Mouse (Mus musculus) midbrain, embryonic 16.5 days (tissue): ENCODE measurements at regions not wholly inside any gene's neighbourhood (a gene's known extent, or its start where the extent isn't known, plus 50 kb on each side); places are given as distances from the start of the nearest gene placed in this dataset.
A peak's percentile ranks its signal among the peaks of the same experiment; 100 is the strongest.

Source experiments
- ATAC-seq: fragments of 200-750 bp; cut with Nextera tagmentation; 2 replicates; pipeline ENCODE4 v1.8.0; 2017; ENCODE audit warnings: moderate TSS enrichment
- H3K27ac ChIP-seq: fragments of 300-500 bp; sonication (generic); 2 replicates; pipeline ENCODE4 v1.5.1; 2014; ENCODE audit warnings: mild to moderate bottlenecking, low read length, mixed read lengths
- H3K27me3 ChIP-seq: fragments of 300-500 bp; sonication (generic); 2 replicates; pipeline ENCODE4 v1.6.1; 2014; ENCODE audit warnings: low read depth, low read length, mixed read lengths; ENCODE audit not compliant: control insufficient read depth, insufficient read depth
- H3K36me3 ChIP-seq: fragments of 300-500 bp; sonication (generic); 2 replicates; pipeline ENCODE4 v1.6.1; 2014; ENCODE audit warnings: mild to moderate bottlenecking, low read length, moderate library complexity, mixed read lengths; ENCODE audit not compliant: control insufficient read depth, insufficient read depth
- H3K4me1 ChIP-seq: fragments of 300-500 bp; sonication (generic); 2 replicates; pipeline ENCODE4 v1.6.1; 2014; ENCODE audit warnings: mild to moderate bottlenecking, low read length, mixed read lengths; ENCODE audit not compliant: control insufficient read depth, insufficient read depth
- H3K4me2 ChIP-seq: fragments of 300-500 bp; sonication (generic); 2 replicates; pipeline ENCODE4 v1.6.1; 2014; ENCODE audit warnings: mild to moderate bottlenecking, low read length, mixed read lengths
- H3K4me3 ChIP-seq: fragments of 300-500 bp; sonication (generic); 2 replicates; pipeline ENCODE4 v1.5.1; 2014; ENCODE audit warnings: low read depth, mild to moderate bottlenecking, low read length, moderate library complexity, mixed read lengths
- H3K9ac ChIP-seq: fragments of 300-500 bp; sonication (generic); 2 replicates; pipeline ENCODE4 v1.6.1; 2014; ENCODE audit warnings: low read depth, low read length, mixed read lengths
- H3K9me3 ChIP-seq: fragments of 300-500 bp; sonication (generic); replicated peaks from 2 replicates; pipeline ENCODE4 v1.6.1; 2014; ENCODE audit warnings: mild to moderate bottlenecking, low read length, mixed read lengths; ENCODE audit not compliant: control insufficient read depth, poor library complexity, severe bottlenecking
- WGBS: fragments of 180-500 bp; shearing (Covaris S2); extraction: QIAGEN DNeasy Blood & Tissue Kit; methylation state at CpG from one replicate; pipeline ENCODE4 v1.1.7; 2014; 5-methylcytosine and 5-hydroxymethylcytosine counted together

DNA sequence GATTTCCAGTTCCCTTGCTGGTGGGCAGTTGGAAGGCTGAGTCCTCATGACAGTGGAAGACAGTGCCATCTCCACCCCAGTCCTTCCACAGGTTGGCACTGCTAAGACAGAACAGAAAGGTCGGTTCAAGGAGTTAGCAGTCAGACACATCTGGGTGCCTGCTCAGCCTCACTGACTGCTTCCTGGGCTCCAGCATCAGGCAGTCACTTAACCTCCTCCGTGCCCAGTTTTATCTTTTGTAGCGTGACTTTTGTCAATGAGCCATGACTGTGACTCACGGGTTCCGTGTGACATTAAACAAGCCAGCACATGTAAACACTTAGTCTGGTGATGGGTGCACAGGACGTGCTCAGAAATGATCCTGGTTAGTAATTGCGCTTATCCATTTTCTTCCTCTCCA is 363.1 kb upstream of the Gm10131 start:
- H3K36me3 ChIP-seq: no peaks in the 10 kb centered on the region
- H3K9me3 ChIP-seq: no peaks in the 10 kb centered on the region
- H3K4me1 ChIP-seq: peaks cover 21% of the 10 kb centered on the region
- H3K27ac ChIP-seq: no peak overlapping the region
- H3K27me3 ChIP-seq: no peaks in the 10 kb centered on the region
- no peak for ATAC-seq
- 89% methylated on average over 7 of the region's 7 CpGs for WGBS
- H3K4me3 ChIP-seq: no peak overlapping the region
- no peak overlapping the region for H3K9ac ChIP-seq
- H3K4me2 ChIP-seq: no peak overlapping the region

DNA sequence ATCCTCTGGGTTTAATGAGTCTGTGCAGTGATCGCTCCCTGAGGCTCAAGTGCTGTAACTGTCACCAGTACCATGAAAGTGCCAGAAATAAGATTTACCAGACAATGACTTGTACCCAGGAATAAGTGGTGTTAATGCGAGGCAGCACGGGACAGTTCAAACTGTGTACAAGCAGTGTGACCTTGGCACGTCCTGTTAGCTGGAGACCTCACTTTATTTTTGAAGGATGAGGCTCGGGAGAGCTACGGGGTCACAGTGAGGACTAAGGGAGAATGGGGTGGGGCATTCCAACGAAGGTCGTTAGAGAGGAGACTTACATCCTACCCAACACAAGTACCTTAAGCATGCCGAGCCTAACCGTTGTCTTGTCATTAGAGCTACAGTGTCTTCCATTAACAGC is 362.2 kb upstream of the Gm10131 start:
- no peaks in the 10 kb centered on the region for H3K36me3 ChIP-seq
- no peak overlapping the region for H3K4me2 ChIP-seq
- peaks cover 25% of the 10 kb centered on the region for H3K4me1 ChIP-seq
- WGBS: 66% methylated on average over 10 of the region's 10 CpGs
- ATAC-seq: no peak; the same call in 1 of the 2 replicates
- H3K9me3 ChIP-seq: no peaks in the 10 kb centered on the region
- no peak overlapping the region for H3K9ac ChIP-seq
- H3K4me3 ChIP-seq: no peak overlapping the region
- peak overlapping the region; percentile 32 for H3K27ac ChIP-seq
- H3K27me3 ChIP-seq: no peaks in the 10 kb centered on the region

- peak; percentile 54; the same call in 1 of the 2 replicates for ATAC-seq
- no peak overlapping the region for H3K4me3 ChIP-seq
- H3K36me3 ChIP-seq: no peaks in the 10 kb centered on the region
- 35% methylated on average over 1 of the region's 1 CpGs for WGBS
- no peaks in the 10 kb centered on the region for H3K9me3 ChIP-seq
- H3K4me2 ChIP-seq: peak overlapping the region; percentile 34
- no peaks in the 10 kb centered on the region for H3K27me3 ChIP-seq
- peak overlapping the region; percentile 66 for H3K27ac ChIP-seq
- H3K9ac ChIP-seq: no peak overlapping the region; the same call in 1 of the 2 replicates
- H3K4me1 ChIP-seq: peaks cover 25% of the 10 kb centered on the region
These were observed 361.8 kb upstream of the Gm10131 start for GRCm38 (mm10) chr8:34473301-34473700.

DNA sequence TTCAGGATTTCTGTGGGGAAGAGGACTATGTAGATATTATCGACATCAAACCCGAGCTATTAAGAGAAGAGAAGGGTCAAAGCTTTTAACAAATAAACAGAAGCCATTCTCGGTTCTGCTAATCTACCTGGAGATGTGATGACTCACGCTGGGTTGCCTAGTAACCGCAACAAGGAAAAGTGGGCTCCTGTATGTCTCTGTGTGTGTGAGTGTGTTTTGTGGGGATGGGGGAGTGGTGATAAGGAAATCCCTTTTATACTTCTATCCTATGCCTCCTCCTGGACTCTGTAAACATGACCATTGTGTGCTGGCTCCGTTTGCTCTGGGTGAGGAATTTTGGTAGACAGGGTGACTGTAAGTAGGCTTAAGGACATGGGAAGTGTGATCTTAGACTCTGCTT is 361.3 kb upstream of the Gm10131 start:
- H3K27me3 ChIP-seq: no peaks in the 10 kb centered on the region
- H3K36me3 ChIP-seq: no peaks in the 10 kb centered on the region
- peak overlapping the region; percentile 66 for H3K27ac ChIP-seq
- WGBS: 9% methylated on average over 6 of the region's 6 CpGs
- no peak overlapping the region for H3K4me3 ChIP-seq
- H3K9ac ChIP-seq: peak overlapping the region; percentile 36; the same call in 1 of the 2 replicates
- no peaks in the 10 kb centered on the region for H3K9me3 ChIP-seq
- ATAC-seq: peak; percentile 83
- H3K4me1 ChIP-seq: peaks cover 25% of the 10 kb centered on the region
- peak overlapping the region; percentile 34 for H3K4me2 ChIP-seq

GRCm38 (mm10) chr8:34472434-34472833 is 360.9 kb upstream of the Gm10131 start:
- Histone ChIP-seq H3K27ac (peak overlapping the region; percentile 66), H3K36me3 (no peaks in the 10 kb centered on the region), H3K9ac (peak overlapping the region; percentile 1; the same call in 1 of the 2 replicates), H3K4me1 (peaks cover 25% of the 10 kb centered on the region), H3K4me3 (no peak overlapping the region), H3K9me3 (no peaks in the 10 kb centered on the region), H3K4me2 (peak overlapping the region; percentile 34), H3K27me3 (no peaks in the 10 kb centered on the region)
- WGBS: 12% methylated on average over 8 of the region's 8 CpGs
- ATAC-seq: peak; percentile 43; the same call in 1 of the 2 replicates

DNA sequence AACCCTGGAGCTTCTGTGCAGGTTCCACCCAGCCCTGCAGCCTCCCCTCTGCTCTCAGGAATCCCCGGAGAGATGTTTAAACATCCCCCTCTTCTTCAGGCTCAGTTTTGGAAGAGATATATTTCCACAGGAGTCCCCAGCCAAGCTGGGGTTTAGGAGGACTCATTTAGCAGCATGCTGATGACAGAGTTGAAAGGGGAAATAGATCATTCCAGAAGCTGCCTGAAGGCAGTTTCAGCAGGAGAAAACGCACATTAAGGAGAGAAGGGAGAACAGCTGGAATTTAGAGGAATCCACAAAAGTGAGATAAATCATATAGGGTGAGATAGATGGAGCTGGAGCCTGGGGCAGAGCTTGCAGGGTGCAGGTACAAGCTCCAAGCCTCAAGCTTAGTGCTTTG is 357.6 kb upstream of the Gm10131 start:
- Histone ChIP-seq H3K9me3 (no peaks in the 10 kb centered on the region; the same call in 1 of the 2 replicates), H3K9ac (no peak overlapping the region), H3K4me2 (no peak overlapping the region), H3K4me1 (peaks cover 25% of the 10 kb centered on the region), H3K4me3 (no peak overlapping the region), H3K27me3 (no peaks in the 10 kb centered on the region), H3K36me3 (no peaks in the 10 kb centered on the region), H3K27ac (no peak overlapping the region)
- ATAC-seq: no peak
- WGBS: 62% methylated on average over 2 of the region's 2 CpGs

DNA sequence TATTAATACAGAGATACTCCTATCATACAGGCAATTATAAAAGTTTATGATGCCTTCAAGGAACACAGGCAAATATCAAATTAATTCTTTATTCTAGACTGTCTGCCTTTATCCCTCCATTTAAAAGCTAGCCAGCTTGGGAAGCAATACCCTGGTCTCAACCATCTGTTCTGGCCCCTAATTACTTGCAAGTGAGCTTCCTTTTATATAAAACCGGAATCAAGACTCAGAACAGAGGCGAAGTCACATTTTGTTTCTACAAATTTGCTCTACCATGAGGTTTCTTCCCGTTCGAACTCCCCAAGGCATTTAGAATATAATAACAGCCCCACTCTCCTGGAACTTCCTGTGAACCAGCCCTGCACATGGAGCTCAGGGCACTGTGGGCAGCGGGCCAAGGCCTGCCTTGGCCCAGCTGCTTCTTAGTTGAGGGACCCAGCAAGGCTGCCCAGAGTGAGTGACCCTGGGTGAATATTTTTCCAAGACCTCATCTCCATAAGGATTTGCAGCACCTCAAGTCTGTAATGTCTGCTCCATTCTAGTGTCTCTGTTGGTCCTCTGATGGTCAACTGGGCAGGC is 355.3 kb upstream of the Gm10131 start:
- 71% methylated on average over 5 of the region's 5 CpGs for WGBS
- no peaks in the 10 kb centered on the region; the same call in 1 of the 2 replicates for H3K9me3 ChIP-seq
- H3K27me3 ChIP-seq: no peaks in the 10 kb centered on the region
- no peak overlapping the region for H3K4me3 ChIP-seq
- 0 out of 2 replicates have a peak, but pooled peaks cover 4% of the 10 kb centered on the region for H3K4me1 ChIP-seq
- H3K9ac ChIP-seq: no peak overlapping the region
- H3K27ac ChIP-seq: no peak overlapping the region
- H3K36me3 ChIP-seq: no peaks in the 10 kb centered on the region
- no peak for ATAC-seq
- H3K4me2 ChIP-seq: no peak overlapping the region

DNA sequence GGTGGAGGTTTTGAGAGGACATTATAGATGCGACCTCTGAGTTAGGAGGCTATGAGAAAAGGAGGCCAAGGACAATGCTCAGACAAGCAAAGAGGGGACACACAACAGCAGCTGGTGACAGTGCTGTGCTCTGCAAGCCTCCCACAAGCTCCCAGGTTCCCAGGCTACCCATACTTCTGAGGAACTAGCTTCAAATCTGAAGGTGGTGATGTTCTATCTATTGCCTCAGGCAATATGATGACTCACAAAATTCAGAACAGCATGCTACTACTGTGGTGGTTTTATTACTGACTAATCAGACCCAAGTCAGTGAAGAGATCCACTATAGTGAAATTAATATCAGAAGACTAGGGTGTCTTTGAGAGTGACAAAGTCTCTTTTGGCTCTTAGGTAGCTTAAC is 353.9 kb upstream of the Gm10131 start:
- Histone ChIP-seq H3K4me2 (no peak overlapping the region), H3K9me3 (no peaks in the 10 kb centered on the region; the same call in 1 of the 2 replicates), H3K27me3 (no peaks in the 10 kb centered on the region), H3K9ac (no peak overlapping the region), H3K4me3 (no peak overlapping the region), H3K27ac (no peak overlapping the region), H3K36me3 (no peaks in the 10 kb centered on the region), H3K4me1 (0 out of 2 replicates have a peak, but pooled peaks cover 4% of the 10 kb centered on the region)
- no peak for ATAC-seq
- 100% methylated on average over 1 of the region's 1 CpGs for WGBS

DNA sequence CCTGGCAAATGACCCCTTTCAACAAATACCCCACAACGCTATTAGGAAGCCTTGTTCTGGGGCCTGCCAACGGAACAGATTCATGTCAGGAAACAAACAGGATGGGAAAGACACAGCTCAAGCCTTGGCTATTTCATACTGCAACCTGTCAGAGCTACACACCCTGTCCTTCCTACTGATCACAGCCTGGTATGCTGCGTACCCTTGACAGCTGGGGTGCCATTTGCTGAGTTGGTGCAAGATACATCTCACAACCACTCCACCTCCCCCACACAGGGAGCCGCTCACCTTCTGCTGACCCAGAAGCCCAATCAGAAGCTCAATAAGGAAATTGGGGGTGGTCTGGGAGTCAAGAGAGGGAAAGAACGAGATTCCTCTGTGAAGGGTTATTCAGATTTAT is 350.7 kb upstream of the Gm10131 start:
- H3K27ac ChIP-seq: no peak overlapping the region
- no peaks in the 10 kb centered on the region for H3K36me3 ChIP-seq
- WGBS: 85% methylated on average over 5 of the region's 5 CpGs
- no peak overlapping the region for H3K4me3 ChIP-seq
- H3K9me3 ChIP-seq: no peaks in the 10 kb centered on the region; the same call in 1 of the 2 replicates
- no peak for ATAC-seq
- no peaks in the 10 kb centered on the region for H3K4me1 ChIP-seq
- no peak overlapping the region for H3K4me2 ChIP-seq
- H3K9ac ChIP-seq: no peak overlapping the region
- H3K27me3 ChIP-seq: no peaks in the 10 kb centered on the region; the same call in 1 of the 2 replicates
